Mouse (Mus musculus) left cerebral cortex, postnatal 14 days (tissue): ENCODE results near the gene Sim2. TPM values are rescaled to one million over a fixed set of nuclear protein-coding genes. Genes with fewer than 3 reads are reported as not detected.

ENCODE experiments used
- DNase-seq, 2 experiments: peaks; one replicate each; pipeline ENCODE4 v3.0.0; 2021 to 2022; ENCODE audit warnings: low spot score in 2 of 2, mixed read lengths in 1 of 2
- intact Hi-C: fragments of 180-260 bp; cut with DNase I; formaldehyde crosslinking; loops from one replicate; pipeline ENCODE4 v1.15.1; 2025
- total RNA-seq, 2 experiments: library from RNA; stranded (reverse); gene quantifications; 2 replicates each; pipeline ENCODE4 v1.2.3; 2021

Gene Sim2
- total RNA-seq, 2 experiments from 2014 or later, result 0.11 TPM

- intact Hi-C loops, result no loop called here
- no peak for DNase-seq
Observed at GRCm38 (mm10) chr16:94075362-94076027, 9.2 kb upstream of the Sim2 start.

DNA sequence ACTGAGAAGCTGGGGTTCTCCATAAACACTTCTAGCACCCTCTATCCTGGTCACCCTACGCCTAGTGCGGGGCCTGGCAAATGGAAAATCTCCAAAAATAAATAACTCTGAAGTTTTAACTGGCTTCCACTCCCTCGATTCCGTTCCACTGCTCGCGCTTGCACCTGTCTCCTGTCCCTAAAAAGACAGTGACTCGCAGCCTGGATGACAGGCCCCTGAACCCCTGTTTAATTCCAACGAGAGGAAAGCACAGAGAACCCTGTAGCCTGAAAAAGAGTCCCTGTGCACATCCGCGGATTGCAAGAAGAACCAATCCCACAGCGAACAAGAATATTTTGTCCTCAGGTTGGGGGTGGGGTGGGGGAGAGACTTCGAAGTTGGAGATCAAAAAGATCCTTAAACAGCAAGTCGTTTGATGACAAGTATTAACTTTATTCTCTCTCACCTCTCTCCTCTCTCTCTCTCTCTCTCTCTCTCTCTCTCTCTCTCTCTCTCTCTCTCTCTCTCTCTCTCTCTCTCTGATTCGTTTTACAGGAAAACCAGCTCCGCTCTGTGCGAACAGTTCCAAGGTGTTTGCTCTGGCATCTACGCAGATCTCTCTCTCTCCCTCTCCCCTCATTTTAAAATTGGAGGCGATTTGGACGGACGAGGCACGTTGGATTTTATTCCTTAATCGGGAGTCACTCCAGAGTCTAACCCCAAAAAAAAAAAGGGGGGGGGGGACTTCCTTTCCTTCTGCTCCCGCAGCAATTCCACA lies 6.2 kb upstream of the Sim2 start:
- intact Hi-C loops, result no loop called here
- DNase-seq, result no peak

DNA sequence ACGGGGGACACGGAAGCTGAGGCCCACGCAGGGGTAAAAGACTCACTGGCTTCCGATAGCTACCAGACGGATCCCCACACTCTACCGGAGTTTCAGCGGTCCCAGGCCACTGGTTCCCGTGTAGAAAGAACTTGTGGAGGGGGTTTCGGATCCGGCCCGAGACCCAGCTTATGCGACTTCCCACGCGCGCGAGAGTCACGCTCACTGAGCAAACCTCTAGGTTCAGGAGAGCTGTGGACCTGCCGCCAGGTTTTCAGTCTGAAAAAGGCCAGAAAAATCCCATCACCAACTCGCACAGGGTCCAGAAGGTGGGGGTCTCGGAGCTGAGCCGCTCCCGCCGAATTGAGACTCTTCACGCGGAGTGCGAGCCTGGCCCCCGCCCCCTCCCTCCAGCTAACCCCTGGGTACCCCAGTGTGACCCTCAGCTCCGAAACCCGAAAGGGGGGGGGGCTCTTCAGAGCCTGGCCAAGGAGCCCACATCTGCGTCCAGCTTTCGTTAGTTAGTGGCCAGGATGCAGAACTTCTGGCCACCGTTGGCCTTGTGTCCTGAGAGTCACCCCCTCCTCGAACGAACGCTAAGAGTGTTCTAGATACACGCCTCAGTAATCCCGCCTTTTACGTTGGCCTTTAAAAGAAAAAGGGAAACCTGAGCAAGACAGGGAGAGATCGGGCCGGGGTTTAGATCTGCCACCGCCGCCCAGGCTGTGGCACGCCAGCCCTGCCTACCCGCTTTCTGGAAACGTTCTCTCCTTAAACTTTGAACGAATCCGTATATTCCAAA lies 5.5 kb upstream of the Sim2 start:
- intact Hi-C loops, result no loop called here

DNA sequence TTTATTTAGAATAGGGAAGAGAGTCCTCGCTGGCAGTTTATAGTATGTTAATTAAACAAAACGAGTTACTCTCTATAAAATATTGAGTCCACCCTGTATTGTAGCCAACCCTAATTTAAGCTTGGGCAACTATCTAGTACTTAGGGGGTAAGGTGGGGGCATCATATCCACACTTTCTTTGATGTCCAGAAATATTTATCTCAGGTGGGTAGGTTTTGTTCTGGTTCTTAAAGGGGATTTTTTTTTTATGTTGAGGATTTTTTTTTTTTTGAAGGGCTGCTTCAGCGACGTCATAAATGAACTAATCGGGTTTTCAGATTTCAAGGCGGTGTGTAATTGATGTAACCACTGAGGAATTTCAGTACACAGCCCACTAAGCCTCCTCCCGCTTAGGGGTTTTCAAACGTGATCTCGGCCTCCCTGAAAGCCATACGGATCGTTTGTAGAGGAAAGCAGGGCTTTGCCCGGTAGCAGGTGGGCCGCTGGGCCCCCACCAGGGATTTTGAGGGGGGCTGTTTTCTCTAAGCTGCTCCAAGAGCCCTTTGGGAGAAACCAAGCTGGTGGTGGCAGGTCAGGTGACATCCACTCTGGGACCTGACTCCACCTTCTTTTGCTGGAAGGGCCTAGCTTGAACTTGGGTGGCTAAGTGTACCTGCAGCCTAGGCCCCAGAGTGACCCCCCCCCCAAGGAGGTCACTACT lies 4.7 kb upstream of the Sim2 start:
- no peak for DNase-seq
- intact Hi-C loops, result loop anchor here (2.0 to 10.0 kb wide), 2 partner anchors 17 to 1385 kb away; no protein-coding TSS in a partner anchor

More for the DNA sequence above, 5.5 kb upstream of the Sim2 start:
- DNase-seq, result no peak

DNA sequence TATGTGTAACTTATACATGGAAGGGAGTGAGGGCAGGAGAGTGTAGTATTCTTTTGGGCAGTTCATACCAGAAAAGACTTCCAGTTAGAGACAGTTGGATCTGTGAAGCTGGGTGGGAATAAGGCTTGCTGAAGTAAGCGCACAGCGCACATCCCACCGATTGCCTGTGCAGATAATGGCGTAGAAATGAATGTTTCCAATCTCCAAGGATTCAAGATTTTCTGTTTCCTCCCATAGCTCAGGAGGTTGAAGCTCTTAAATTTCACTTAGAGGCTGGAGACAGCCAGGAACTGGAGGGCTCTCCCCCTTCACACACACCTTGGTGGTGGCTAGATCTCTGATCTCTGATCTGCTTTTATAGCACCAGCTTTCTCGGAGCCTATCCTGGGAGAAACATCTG lies 3.1 kb upstream of the Sim2 start:
- intact Hi-C loops, result loop anchor here (2.0 to 10.0 kb wide), 2 partner anchors 15 to 1387 kb away; no protein-coding TSS in a partner anchor
- no peak for DNase-seq

DNA sequence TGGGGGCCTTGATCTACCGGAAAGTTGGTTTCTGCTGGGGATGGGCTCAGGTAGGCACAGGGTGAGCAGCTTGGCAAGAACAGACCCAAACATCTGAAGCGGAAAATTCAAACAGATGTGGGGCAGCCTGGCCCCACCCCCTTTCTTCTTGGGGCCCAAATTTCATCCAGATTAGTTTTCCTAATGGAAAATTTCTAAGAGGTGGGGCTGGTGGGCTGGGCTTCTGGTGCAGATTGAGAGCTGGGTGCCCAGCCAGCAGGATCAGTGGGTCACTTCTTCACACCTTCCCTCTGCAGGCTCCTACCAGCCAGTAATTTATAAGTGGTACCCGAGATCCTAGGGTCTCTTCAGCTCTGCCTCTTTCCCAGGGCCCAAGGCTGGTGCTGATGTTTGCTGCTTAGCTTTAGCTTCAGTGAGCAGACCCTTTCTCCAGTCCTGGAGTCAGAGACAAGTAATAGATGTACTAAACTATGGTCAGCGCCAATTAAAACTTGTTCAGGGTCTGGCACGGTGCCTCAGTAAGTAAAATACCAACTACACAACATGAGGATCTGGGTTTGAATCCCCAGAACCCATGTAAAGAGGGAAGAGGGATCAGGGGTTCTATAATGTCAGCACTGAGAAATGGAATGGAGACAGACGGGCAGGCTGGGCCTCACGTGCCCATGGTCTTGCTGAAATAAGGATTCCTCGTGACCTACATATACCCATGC lies 2.6 kb upstream of the Sim2 start:
- no peak for DNase-seq
- intact Hi-C loops, result loop anchor here (2.0 to 10.0 kb wide), 2 partner anchors 15 to 1387 kb away; no protein-coding TSS in a partner anchor

GRCm38 (mm10) chr16:94082960-94083847 lies 1.5 kb upstream of the Sim2 start:
- no peak for DNase-seq
- intact Hi-C loops, result loop anchor here (10.0 kb wide), 1 partner anchor 1388 kb away; no protein-coding TSS in a partner anchor

DNA sequence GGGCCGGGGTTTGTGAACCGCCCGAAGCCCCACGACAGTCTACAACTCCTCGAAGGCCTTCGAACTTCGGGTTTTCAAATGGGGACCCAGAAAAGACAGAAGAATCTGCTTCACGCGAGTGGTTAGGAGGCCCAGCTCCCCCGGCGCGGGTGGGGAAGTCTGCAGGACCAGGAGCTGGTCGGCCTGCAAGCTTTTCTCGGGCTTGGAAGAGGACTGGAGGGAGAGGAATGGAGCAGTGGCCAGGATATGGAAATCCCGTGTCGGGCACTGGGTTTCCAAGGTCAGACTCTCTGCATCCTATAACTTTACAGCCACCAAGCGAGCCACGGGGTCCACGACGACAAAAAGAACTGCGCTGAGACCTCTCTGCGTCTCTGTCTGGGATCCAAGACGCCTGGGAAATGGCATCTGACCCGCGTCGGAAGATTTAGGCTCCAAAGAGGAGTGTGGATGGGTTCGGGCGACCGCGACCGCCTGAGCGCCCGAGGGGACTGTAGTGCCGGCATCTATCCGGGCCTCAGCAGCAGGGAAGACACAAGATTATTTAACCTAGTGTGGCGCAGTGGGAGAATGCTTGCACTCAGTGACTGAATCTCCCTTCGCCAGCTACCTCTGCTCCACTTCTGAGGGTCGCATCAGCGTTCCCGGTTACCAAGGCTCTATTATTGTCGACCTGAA lies 744 bp upstream of the Sim2 start:
- no peak for DNase-seq
- intact Hi-C loops, result loop anchor here (10.0 kb wide), 1 partner anchor 1389 kb away; no protein-coding TSS in a partner anchor

DNA sequence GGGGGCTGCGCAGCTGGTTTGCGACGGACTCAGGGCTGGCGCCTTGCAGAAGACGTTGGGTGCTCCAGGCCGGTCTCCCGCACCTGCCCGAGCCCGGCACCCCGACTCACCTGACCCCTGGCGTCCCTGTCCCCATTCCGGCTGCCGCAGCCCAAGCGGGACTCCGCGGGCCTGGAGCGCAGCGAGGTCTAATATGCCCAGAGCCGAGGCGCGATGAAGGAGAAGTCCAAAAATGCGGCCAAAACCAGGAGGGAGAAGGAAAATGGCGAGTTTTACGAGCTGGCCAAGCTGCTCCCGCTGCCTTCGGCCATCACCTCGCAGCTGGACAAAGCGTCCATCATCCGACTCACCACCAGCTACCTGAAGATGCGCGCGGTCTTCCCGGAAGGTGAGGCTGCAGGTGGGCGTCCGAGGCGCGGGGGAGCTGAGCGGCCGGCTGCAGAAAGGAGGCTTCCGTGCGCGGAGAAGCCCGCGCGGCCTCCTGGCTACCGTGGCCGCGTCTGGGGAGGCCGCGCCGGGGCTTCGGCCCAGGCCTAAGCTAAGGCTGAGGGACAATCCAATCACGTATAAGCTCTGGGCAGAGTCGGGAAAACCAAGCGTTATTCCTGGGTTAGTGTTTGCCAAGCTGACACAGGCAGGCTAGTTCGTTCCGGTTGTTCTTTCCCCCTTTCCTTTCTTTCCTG lies 1.0 kb downstream of the Sim2 start:
- intact Hi-C loops, result loop anchor here (10.0 kb wide), 1 partner anchor 1391 kb away; no protein-coding TSS in a partner anchor
- DNase-seq, result no peak

DNA sequence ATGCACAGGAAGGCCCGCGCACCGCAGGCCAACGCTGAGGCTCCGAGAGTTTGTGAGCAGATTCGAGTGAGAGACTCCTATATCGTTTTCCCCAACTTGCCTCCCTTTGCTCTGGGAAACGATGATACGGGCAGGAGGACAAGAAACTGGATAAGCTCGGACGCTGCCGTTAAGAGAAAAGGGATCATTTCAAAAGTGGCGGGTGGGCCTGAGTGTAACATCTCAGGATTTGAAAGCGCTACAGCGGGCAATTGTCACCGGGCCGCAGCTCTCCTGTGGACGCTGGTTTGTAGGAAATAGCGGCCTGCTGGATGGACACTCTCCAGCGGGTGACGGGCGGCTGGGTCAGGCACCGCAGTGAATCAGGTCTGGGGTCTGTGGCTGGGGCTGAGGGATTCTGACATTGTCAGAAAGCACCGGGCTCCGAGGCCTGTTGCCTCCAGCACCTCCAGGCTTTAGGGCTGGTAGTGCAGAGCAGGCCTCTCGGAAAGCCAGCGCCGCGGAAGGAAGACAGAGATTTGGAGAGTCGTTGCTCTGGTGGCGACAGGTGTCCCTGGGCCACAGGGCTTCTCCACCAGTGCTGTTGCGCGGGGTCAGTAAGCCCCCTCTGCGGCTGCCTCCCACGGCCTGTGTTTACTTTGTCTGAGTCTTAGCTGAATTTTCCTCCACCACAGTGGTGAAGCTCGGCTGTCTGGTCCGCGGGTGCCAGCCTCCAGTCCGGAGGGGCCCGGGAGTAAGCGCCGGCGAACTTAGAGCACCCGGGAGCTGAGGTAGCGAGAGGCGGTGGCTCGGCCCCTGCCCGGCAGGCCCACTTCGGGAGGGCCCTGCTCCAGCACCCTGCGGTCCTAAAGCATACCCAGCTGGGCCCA lies 2.2 kb downstream of the Sim2 start:
- DNase-seq, result no peak
- intact Hi-C loops, result loop anchor here (10.0 kb wide), 1 partner anchor 1392 kb away; no protein-coding TSS in a partner anchor

DNA sequence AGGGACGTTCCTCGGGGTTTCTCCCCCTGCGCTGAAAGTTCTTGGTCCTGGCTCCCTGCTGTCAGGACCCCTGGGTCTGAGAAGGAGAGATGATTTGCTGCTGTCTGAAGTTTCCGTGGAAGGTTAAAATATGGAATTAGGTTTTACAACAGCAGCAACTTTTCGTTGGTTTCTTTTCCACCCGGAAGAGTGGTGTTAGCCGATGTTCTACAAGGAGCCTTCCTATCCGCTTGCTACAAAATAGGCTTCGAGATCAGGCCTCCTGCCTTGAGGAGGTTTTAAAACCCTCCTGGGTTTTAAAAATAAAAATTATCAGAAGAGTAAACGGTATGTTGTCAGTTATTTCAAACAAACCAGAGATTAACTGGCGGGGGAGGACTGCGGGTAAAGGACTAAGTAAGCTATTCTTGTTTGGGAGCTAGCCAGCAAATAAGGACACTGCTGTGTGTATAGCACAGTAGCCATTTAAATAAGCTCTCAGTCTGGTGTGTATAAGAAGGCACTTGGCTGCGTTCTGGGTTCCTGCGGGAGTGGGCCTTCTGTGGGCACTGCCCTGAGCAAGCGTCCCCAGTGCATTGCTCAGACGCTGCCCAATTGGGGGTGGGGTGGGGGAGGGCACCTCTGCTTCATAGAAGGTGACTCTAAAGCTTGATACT lies 3.0 kb downstream of the Sim2 start:
- DNase-seq, result no peak
- intact Hi-C loops, result loop anchor here (10.0 kb wide), 1 partner anchor 1393 kb away; no protein-coding TSS in a partner anchor

- DNase-seq, result no peak
- intact Hi-C loops, result loop anchor here (10.0 kb wide), 1 partner anchor 1393 kb away; no protein-coding TSS in a partner anchor
Observed at GRCm38 (mm10) chr16:94088226-94088748, 3.6 kb downstream of the Sim2 start.

GRCm38 (mm10) chr16:94088819-94089692 lies 4.3 kb downstream of the Sim2 start:
- intact Hi-C loops, result loop anchor here (10.0 kb wide), 1 partner anchor 1394 kb away; no protein-coding TSS in a partner anchor
- DNase-seq, result no peak
